Mouse (Mus musculus) thymus, adult 2 months (tissue): Measurements from ENCODE around the gene Dnajc19.

Experiments used
- CTCF ChIP-seq: fragments of 200-500 bp; IDR thresholded peaks from 2 replicates; pipeline ENCODE4 v1.5.1; 2012; ENCODE audit warnings: mild to moderate bottlenecking, control low read depth, low read length, moderate library complexity, borderline replicate concordance; ENCODE audit not compliant: control insufficient read depth, poor library complexity, insufficient read depth; ENCODE audit errors: extremely low read depth
- POLR2A ChIP-seq: fragments of 200-500 bp; IDR thresholded peaks from 2 replicates; pipeline ENCODE4 v1.6.1; 2012; ENCODE audit warnings: mild to moderate bottlenecking, low read length, control low read depth, moderate library complexity; ENCODE audit not compliant: control insufficient read depth, poor library complexity, insufficient read depth; ENCODE audit errors: extremely low read depth

GRCm38 (mm10) chr3:34076058-34076759 lies 4.9 kb downstream of the Dnajc19 start:
- no peak for TF ChIP-seq POLR2A
- no peak for TF ChIP-seq CTCF
